Mouse (Mus musculus) testis, adult 2 months (tissue): ENCODE results near the gene Tmem231.

Experiments used
- CTCF ChIP-seq: fragments of 200-500 bp; IDR thresholded peaks from 2 replicates; pipeline ENCODE4 v1.5.1; 2012; ENCODE audit warnings: low read depth, mild to moderate bottlenecking, inconsistent platforms, low read length, moderate library complexity; ENCODE audit not compliant: control insufficient read depth, insufficient read depth, insufficient replicate concordance
- POLR2A ChIP-seq: fragments of 200-500 bp; IDR thresholded peaks from 2 replicates; pipeline ENCODE4 v1.6.1; 2012; ENCODE audit warnings: low read depth, mild to moderate bottlenecking, inconsistent platforms, low read length, moderate library complexity; ENCODE audit not compliant: control insufficient read depth

- no peak for TF ChIP-seq CTCF
- TF ChIP-seq POLR2A = no peak
Measured at GRCm38 (mm10) chr8:111868664-111869063, 65.0 kb downstream of the Tmem231 start.
